Mouse (Mus musculus): ENCODE data around the gene Arf4. TPM values are rescaled to one million over a fixed set of nuclear protein-coding genes. Genes with fewer than 3 reads are reported as not detected.

The Arf4 gene
- total RNA-seq (2014; fragmentation: Nextera tagmentation) (454 and 572 TPM in 2 replicates), total RNA-seq (2017) (68.0 and 83.3 TPM in 2 replicates), polyA plus RNA-seq (2012) (205 and 234 TPM in 2 replicates)

- Histone ChIP-seq H3K4me1 (ENCODE audit: insufficient read depth, low read depth, low read length) (peaks cover 38% of the 10 kb centered on the region), H3K9me3 (replicated peaks) (no peaks in the 10 kb centered on the region), H3K4me3 (ENCODE audit: low read depth, low read length) (peak within 1 kb of the TSS; percentile 84), H3K36me3 (replicated peaks) (peaks cover 10% of the 10 kb centered on the region), H3K27me3 (ENCODE audit: insufficient read depth, low read length) (no peaks in the 10 kb centered on the region)
- peak; percentile 85 for DNase-seq (ENCODE audit: low spot score)
- TF ChIP-seq POLR2AphosphoS5 (IDR thresholded peaks at IDR 0.05; ENCODE audit: insufficient replicate concordance, low read depth, low read length) (0 out of 2 replicates have a peak, but pooled peaks have one; percentile 19), GATA2 (IDR thresholded peaks at IDR 0.05; ENCODE audit: borderline replicate concordance, low read depth, low read length) (no peak)
- ATAC-seq (ENCODE audit: extremely low read depth, insufficient number of reproducible peaks, low FRiP score, poor library complexity, severe bottlenecking), result peak; percentile 97
Observed at GRCm38 (mm10) chr14:26637851-26638707, at the start of gene Arf4. Arf4 (plus strand) TSS chr14:26638074.

DNA sequence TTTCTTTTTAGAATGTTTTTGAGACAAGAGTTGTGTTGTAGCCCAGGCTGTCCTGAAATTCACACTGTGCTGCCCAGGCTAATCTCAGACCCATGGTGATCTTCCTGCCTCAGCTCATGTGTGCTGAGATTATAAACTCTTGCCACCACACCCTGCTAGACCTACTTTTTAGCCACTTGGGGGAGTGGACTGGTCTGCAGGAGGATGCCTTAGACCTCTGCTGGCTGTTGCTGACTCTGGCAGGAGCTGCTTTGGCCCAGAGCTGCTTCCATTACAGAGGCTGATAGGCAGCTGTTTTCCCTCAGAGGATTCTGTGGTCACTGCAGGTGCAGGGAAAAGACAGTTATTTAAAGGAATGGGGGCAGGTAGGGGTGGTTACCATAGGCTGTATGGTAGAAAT lies 46.5 kb upstream of the Arf4 start:
- no peak overlapping the region; the same call in 1 of the 2 replicates for H3K4me3 ChIP-seq (ENCODE audit: low read depth, low read length)
- H3K4me1 ChIP-seq (ENCODE audit: insufficient read depth, low read depth, low read length), result peaks cover 78% of the 10 kb centered on the region
- ATAC-seq (ENCODE audit: extremely low read depth, insufficient number of reproducible peaks, low FRiP score, poor library complexity, severe bottlenecking) (peak; percentile 5; the same call in 1 of the 2 replicates), DNase-seq (ENCODE audit: low spot score) (no peak)
- TF ChIP-seq GATA2 (IDR thresholded peaks at IDR 0.05; ENCODE audit: borderline replicate concordance, low read depth, low read length) (no peak), TAL1 (conservative IDR thresholded peaks at IDR 0.05; ENCODE audit: low read depth, low read length) (0 out of 2 replicates have a peak, but pooled peaks have one; percentile 10), GATA1 (IDR thresholded peaks at IDR 0.05; ENCODE audit: borderline replicate concordance, low read length) (no peak)
- H3K36me3 ChIP-seq (replicated peaks), result peaks cover 7% of the 10 kb centered on the region
- H3K9me3 ChIP-seq (replicated peaks), result no peaks in the 10 kb centered on the region
- no peaks in the 10 kb centered on the region for H3K27me3 ChIP-seq (ENCODE audit: insufficient read depth, low read length)

- peaks cover 67% of the 10 kb centered on the region for H3K4me1 ChIP-seq (ENCODE audit: insufficient read depth, low read depth, low read length)
- no peak for DNase-seq (ENCODE audit: low spot score)
Observed at GRCm38 (mm10) chr14:26593281-26593895, 44.5 kb upstream of the Arf4 start.

DNA sequence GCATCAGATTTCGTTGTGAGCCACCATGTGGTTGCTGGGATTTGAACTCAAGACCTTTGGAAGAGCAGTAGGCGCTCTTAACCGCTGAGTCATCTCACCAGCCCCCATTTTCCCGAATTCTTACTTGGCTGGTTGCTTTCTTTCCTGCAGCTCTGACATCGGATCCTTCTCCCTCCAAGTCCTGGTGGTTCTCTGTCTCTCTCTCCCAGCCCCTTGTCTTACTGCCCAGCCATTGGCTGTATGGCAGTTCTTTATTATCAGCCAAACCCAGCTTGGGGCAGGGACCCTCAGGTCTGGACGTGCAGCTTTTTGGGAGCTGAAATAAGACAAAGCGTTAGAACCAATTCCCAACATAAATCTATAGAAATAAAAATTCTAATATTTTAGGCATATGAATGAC lies 42.7 kb upstream of the Arf4 start:
- Histone ChIP-seq H3K9me3 (replicated peaks) (peaks cover 6% of the 10 kb centered on the region), H3K36me3 (replicated peaks) (peaks cover 31% of the 10 kb centered on the region), H3K4me1 (ENCODE audit: insufficient read depth, low read depth, low read length) (peaks cover 53% of the 10 kb centered on the region), H3K27me3 (ENCODE audit: insufficient read depth, low read length) (no peaks in the 10 kb centered on the region), H3K4me3 (ENCODE audit: low read depth, low read length) (peak overlapping the region; percentile 20; the same call in 1 of the 2 replicates)
- no peak for DNase-seq (ENCODE audit: low spot score)
- TF ChIP-seq GATA1 (IDR thresholded peaks at IDR 0.05; ENCODE audit: borderline replicate concordance, low read length) (no peak), TAL1 (conservative IDR thresholded peaks at IDR 0.05; ENCODE audit: low read depth, low read length) (peak; percentile 62)
- ATAC-seq (ENCODE audit: extremely low read depth, insufficient number of reproducible peaks, low FRiP score, poor library complexity, severe bottlenecking), result no peak

More at GRCm38 (mm10) chr14:26593281-26593895, 44.5 kb upstream of the Arf4 start:
- Histone ChIP-seq H3K9me3 (replicated peaks) (peaks cover 6% of the 10 kb centered on the region), H3K4me3 (ENCODE audit: low read depth, low read length) (no peak overlapping the region; the same call in 1 of the 2 replicates), H3K27me3 (ENCODE audit: insufficient read depth, low read length) (no peaks in the 10 kb centered on the region), H3K36me3 (replicated peaks) (peaks cover 20% of the 10 kb centered on the region)
- peak; percentile 68 for ATAC-seq (ENCODE audit: extremely low read depth, insufficient number of reproducible peaks, low FRiP score, poor library complexity, severe bottlenecking)
- TF ChIP-seq GATA1 (IDR thresholded peaks at IDR 0.05; ENCODE audit: borderline replicate concordance, low read length) (no peak), TAL1 (conservative IDR thresholded peaks at IDR 0.05; ENCODE audit: low read depth, low read length) (no peak; the same call in 1 of the 2 replicates), CTCF (IDR thresholded peaks at IDR 0.05; ENCODE audit: low read depth, low read length) (no peak), GATA2 (IDR thresholded peaks at IDR 0.05; ENCODE audit: borderline replicate concordance, low read depth, low read length) (no peak), POLR2AphosphoS5 (IDR thresholded peaks at IDR 0.05; ENCODE audit: insufficient replicate concordance, low read depth, low read length) (no peak)

GRCm38 (mm10) chr14:26595695-26596365 lies 42.0 kb upstream of the Arf4 start:
- H3K9me3 ChIP-seq (replicated peaks), result peaks cover 6% of the 10 kb centered on the region
- H3K4me1 ChIP-seq (ENCODE audit: insufficient read depth, low read depth, low read length), result peaks cover 48% of the 10 kb centered on the region
- H3K36me3 ChIP-seq (replicated peaks), result peaks cover 35% of the 10 kb centered on the region
- TF ChIP-seq CTCF (IDR thresholded peaks at IDR 0.05; ENCODE audit: low read depth, low read length), result no peak
- TF ChIP-seq TAL1 (conservative IDR thresholded peaks at IDR 0.05; ENCODE audit: low read depth, low read length), result peak; percentile 48; the same call in 1 of the 2 replicates
- no peak overlapping the region; the same call in 1 of the 2 replicates for H3K4me3 ChIP-seq (ENCODE audit: low read depth, low read length)
- no peaks in the 10 kb centered on the region for H3K27me3 ChIP-seq (ENCODE audit: insufficient read depth, low read length)
- ATAC-seq (ENCODE audit: extremely low read depth, insufficient number of reproducible peaks, low FRiP score, poor library complexity, severe bottlenecking) (peak; percentile 46), DNase-seq (ENCODE audit: low spot score) (no peak)

DNA sequence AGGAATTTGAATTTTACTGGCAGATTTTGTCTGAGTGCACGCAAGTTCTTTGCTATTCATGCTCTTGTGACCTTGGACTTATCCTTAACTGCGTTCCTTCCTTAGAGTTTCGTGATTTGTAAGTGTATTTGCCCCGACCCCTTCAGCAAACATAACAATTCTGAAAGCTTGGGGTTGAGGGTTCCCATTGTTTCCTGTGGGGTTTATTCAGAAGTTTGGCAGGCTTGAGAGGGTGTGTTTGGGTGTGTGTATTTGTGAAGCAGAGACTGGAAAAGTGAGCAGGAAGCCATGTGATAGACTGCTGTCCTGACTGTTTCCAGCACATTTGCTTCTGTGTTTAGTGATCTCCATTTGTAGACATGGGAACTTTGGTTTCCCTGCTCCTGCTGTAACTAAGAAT lies 32.5 kb upstream of the Arf4 start:
- no peaks in the 10 kb centered on the region for H3K9me3 ChIP-seq (replicated peaks)
- peaks cover 20% of the 10 kb centered on the region for H3K4me1 ChIP-seq (ENCODE audit: insufficient read depth, low read depth, low read length)
- no peak overlapping the region for H3K4me3 ChIP-seq (ENCODE audit: low read depth, low read length)
- H3K27me3 ChIP-seq (ENCODE audit: insufficient read depth, low read length), result no peaks in the 10 kb centered on the region
- peaks cover 76% of the 10 kb centered on the region for H3K36me3 ChIP-seq (replicated peaks)
- ATAC-seq (ENCODE audit: extremely low read depth, insufficient number of reproducible peaks, low FRiP score, poor library complexity, severe bottlenecking), result no peak
- DNase-seq (ENCODE audit: low spot score), result no peak
- TF ChIP-seq GATA1 (IDR thresholded peaks at IDR 0.05; ENCODE audit: borderline replicate concordance, low read length), result no peak
- TF ChIP-seq POLR2AphosphoS5 (IDR thresholded peaks at IDR 0.05; ENCODE audit: insufficient replicate concordance, low read depth, low read length), result no peak
